ENCODE assay signal across 9 mouse cellular contexts in the genomic region with DNA sequence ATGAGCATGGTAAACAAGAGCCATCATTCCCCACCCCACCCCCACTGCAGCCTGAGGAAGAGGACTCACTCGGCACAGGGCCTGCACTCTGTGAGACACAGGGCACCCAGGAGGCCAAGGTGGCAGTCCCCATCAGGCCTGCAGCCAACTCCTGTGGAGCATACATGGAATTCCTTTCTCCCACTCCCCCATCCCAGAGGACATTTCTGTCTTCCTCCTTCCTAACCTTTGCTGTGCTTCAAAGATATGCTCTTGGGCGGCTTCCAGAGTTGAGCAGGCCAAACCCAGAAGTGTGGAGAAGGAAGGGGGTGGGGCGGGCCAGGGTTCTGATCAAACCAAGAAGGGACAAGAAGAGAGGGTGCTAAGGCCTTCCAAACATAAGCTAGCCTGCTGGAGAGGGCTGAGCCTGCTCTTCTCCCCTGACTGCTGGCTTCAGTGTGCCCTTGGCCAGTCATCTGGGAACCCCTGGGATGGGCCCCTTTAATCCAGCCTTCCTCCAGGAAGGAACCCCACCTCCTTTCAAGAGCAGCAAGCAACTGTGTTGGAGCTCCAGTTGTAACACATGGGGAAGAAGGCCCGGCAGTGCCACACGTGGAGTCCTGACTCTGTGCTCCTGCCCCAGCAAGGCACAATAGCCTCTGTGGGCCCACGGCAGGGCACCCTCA. TPM values are rescaled to one million over a fixed set of nuclear protein-coding genes. Genes with fewer than 3 reads are reported as not detected.
DNase-seq lines count a peak whose midpoint lies in the region; ATAC-seq and TF ChIP-seq lines count a peak whose summit lies in the region.
"Had no signal": no experiment of that assay in that cellular context is flagged by ENCODE, and none has a peak within 500 bp of the region (broad histone marks: within the 10 kb centered on the region; RNA-seq: fewer than 3 reads in every experiment).

No protein-coding gene starts in this region.

- no peak overlapping the region for H3K9ac ChIP-seq in forebrain, embryonic 15.5 days (replicated peaks)
- H3K9ac ChIP-seq in intestine, embryonic 15.5 days = peak overlapping the region; percentile 31
- no peak overlapping the region for H3K9ac ChIP-seq in liver, embryonic 14.5 days (replicated peaks)
- 0 out of 2 replicates have a peak overlapping the region, but pooled peaks have one; percentile 2 for H3K9ac ChIP-seq in stomach, embryonic 14.5 days (replicated peaks; ENCODE audit: low read depth, low read length)

- no peaks in the 10 kb centered on the region for H3K27me3 ChIP-seq in forebrain, embryonic 15.5 days
- no peaks in the 10 kb centered on the region for H3K27me3 ChIP-seq in intestine, embryonic 15.5 days (replicated peaks)
- H3K27me3 ChIP-seq in liver, embryonic 14.5 days (ENCODE audit: control insufficient read depth, insufficient read depth, low read length) = no peaks in the 10 kb centered on the region
- H3K27me3 ChIP-seq in stomach, embryonic 14.5 days (ENCODE audit: control insufficient read depth, insufficient read depth, low read length) = no peaks in the 10 kb centered on the region

- peaks cover 29% of the 10 kb centered on the region for H3K36me3 ChIP-seq in forebrain, embryonic 15.5 days
- H3K36me3 ChIP-seq in intestine, embryonic 15.5 days = peaks cover 5% of the 10 kb centered on the region
- peaks cover 5% of the 10 kb centered on the region for H3K36me3 ChIP-seq in liver, embryonic 14.5 days (replicated peaks; ENCODE audit: control insufficient read depth, insufficient read depth, low read depth)
- H3K36me3 ChIP-seq in stomach, embryonic 14.5 days (ENCODE audit: control insufficient read depth, insufficient read depth, low read length) = peaks cover 6% of the 10 kb centered on the region

- H3K4me1 ChIP-seq in forebrain, embryonic 15.5 days = peaks cover 75% of the 10 kb centered on the region
- H3K4me1 ChIP-seq in intestine, embryonic 15.5 days (replicated peaks) = peaks cover 92% of the 10 kb centered on the region
- peaks cover 14 to 20% of the 10 kb centered on the region in 2 experiments for H3K4me1 ChIP-seq in liver, embryonic 14.5 days (replicated peaks; ENCODE audit: control insufficient read depth in 2 of 2, insufficient read depth in 2 of 2, low read length in 1 of 2)
- peaks cover 76% of the 10 kb centered on the region for H3K4me1 ChIP-seq in stomach, embryonic 14.5 days (ENCODE audit: control insufficient read depth, insufficient read depth, low read length)

- H3K9me3 ChIP-seq in forebrain, embryonic 15.5 days = no peaks in the 10 kb centered on the region
- no peaks in the 10 kb centered on the region for H3K9me3 ChIP-seq in intestine, embryonic 15.5 days
- no peaks in the 10 kb centered on the region for H3K9me3 ChIP-seq in liver, embryonic 14.5 days (ENCODE audit: control insufficient read depth, low read length)
- no peaks in the 10 kb centered on the region for H3K9me3 ChIP-seq in stomach, embryonic 14.5 days (ENCODE audit: control insufficient read depth, low read depth, low read length)

- DNase-seq in left cerebral cortex, postnatal 4 days = peak; percentile 27
- DNase-seq in left cerebral cortex, postnatal 14 days (ENCODE audit: low spot score in 2 of 2) = no peak
- DNase-seq in liver, embryonic 14.5 days (ENCODE audit: low read depth in 3 of 3, low spot score in 3 of 3) = no peak
- no peak for DNase-seq in right cerebral cortex, postnatal 25 days
- DNase-seq in T-cell, adult 2 months (ENCODE audit: low spot score) = no peak

- H3K4me2 ChIP-seq in forebrain, embryonic 15.5 days (replicated peaks) = no peak overlapping the region
- peak overlapping the region; percentile 50 for H3K4me2 ChIP-seq in intestine, embryonic 15.5 days (replicated peaks)
- peak overlapping the region; percentile 15; the same call in 1 of the 2 replicates for H3K4me2 ChIP-seq in liver, embryonic 14.5 days (ENCODE audit: low read depth)
- H3K4me2 ChIP-seq in stomach, embryonic 14.5 days (replicated peaks; ENCODE audit: low read depth, low read length) = peak overlapping the region; percentile 29

- H3K4me3 ChIP-seq in forebrain, embryonic 15.5 days = no peak overlapping the region
- peak overlapping the region; percentile 6; the same call in 1 of the 2 replicates for H3K4me3 ChIP-seq in intestine, embryonic 15.5 days (replicated peaks)
- H3K4me3 ChIP-seq in liver, embryonic 14.5 days (ENCODE audit: insufficient read depth in 1 of 2, low read depth in 2 of 2, low read length in 2 of 2) = no peak overlapping the region
- H3K4me3 ChIP-seq in stomach, embryonic 14.5 days (ENCODE audit: low read depth, low read length) = no peak overlapping the region

- H3K27ac ChIP-seq in forebrain, embryonic 15.5 days (replicated peaks) = peak overlapping the region; percentile 16; the same call in 1 of the 2 replicates
- peak overlapping the region; percentile 86 for H3K27ac ChIP-seq in intestine, embryonic 15.5 days
- no peak overlapping the region for H3K27ac ChIP-seq in liver, embryonic 14.5 days
- H3K27ac ChIP-seq in stomach, embryonic 14.5 days (ENCODE audit: low read length) = peak overlapping the region; percentile 85

- 43% methylated on average over 6 of the region's 6 CpGs for WGBS in forebrain, embryonic 15.5 days
- 8% methylated on average over 6 of the region's 6 CpGs for WGBS in intestine, embryonic 15.5 days
- WGBS in liver, embryonic 14.5 days (ENCODE audit: insufficient replicate concordance) = 61% methylated on average over 6 of the region's 6 CpGs
- WGBS in stomach, embryonic 14.5 days = 17% methylated on average over 6 of the region's 6 CpGs

- TF ChIP-seq CTCF in liver, embryonic 14.5 days (IDR thresholded peaks at IDR 0.05; ENCODE audit: low read depth) = no peak

- ATAC-seq in forebrain, embryonic 15.5 days (replicated peaks) = no peak
- peak; percentile 42 for ATAC-seq in intestine, embryonic 15.5 days
- peak; percentile 32 for ATAC-seq in liver, embryonic 14.5 days (ENCODE audit: insufficient read depth)
- ATAC-seq in stomach, embryonic 14.5 days (ENCODE audit: insufficient number of reproducible peaks, insufficient read depth, low FRiP score, low read depth) = peak; percentile 24; the same call in 1 of the 2 replicates

- no peak for TF ChIP-seq EP300 in liver, embryonic 14.5 days (IDR thresholded peaks at IDR 0.05; ENCODE audit: low read depth)

- intact Hi-C loops in left cerebral cortex, postnatal 4 days (cut with DNase I) = no loop called here
- intact Hi-C loops in left cerebral cortex, postnatal 14 days (cut with DNase I) = no loop called here

RNA-seq across cellular contexts. Expression of gene 4930404H24Rik, which starts 55.8 kb away (rescaled TPM):
- total RNA-seq in left cerebral cortex, postnatal 4 days (2021) = not detected
- total RNA-seq in left cerebral cortex, postnatal 14 days (2021) = 1 to 10 TPM in 1 of 2 experiments, not detected in 1; 1.4 TPM
- polyA plus RNA-seq in forebrain, embryonic 15.5 days (2015; fragmentation: Nextera tagmentation; extraction: Ambion mirVana) = not detected in 2 replicates
- not detected in 2 replicates for polyA plus RNA-seq in intestine, embryonic 15.5 days (2015; fragmentation: Nextera tagmentation; extraction: Ambion mirVana)
- polyA plus RNA-seq in liver, embryonic 14.5 days (2012; rRNA removed) = not detected in 2 replicates
- polyA plus RNA-seq in liver, embryonic 14.5 days (2014; fragmentation: Nextera tagmentation; extraction: Ambion mirVana) = not detected in 2 replicates
- not detected in 2 replicates for polyA plus RNA-seq in stomach, embryonic 14.5 days (2014; fragmentation: Nextera tagmentation; extraction: Ambion mirVana)
- total RNA-seq: left cerebral cortex, postnatal 10 days had no signal

Comparison
In these comparisons a context has a peak if more than half of its experiments do, and no peak if none do; other contexts are left out.
1. H3K9ac ChIP-seq: peak in intestine, embryonic 15.5 days (single experiment) and stomach, embryonic 14.5 days (single experiment); none in forebrain, embryonic 15.5 days (single experiment) and liver, embryonic 14.5 days (single experiment).